Mouse (Mus musculus): ENCODE results near the gene Fyn.

DNA sequence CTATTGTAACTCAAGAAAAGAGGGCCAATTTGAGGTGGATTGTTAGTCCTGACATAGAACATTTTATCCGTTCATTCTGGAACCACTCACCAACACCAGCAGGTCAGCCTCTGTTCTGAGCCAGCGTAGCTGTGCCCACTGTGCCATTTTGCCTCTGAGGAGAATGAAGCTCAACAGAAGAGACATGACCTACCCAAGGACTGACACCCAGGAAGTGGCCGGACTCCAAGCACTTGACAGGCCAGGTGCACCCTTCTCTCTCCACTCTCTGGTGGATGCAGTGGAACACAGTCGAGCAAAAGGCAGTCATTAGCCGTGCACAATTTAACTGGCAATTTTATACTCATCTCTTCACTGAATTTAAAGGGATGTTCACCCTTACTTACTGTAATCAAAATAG lies 31.5 kb downstream of the Fyn start:
- no peak for TF ChIP-seq POLR2A (IDR thresholded peaks at IDR 0.05; ENCODE audit: borderline replicate concordance, extremely low read depth, insufficient read depth, insufficient read length, poor library complexity, severe bottlenecking)
- no peak for TF ChIP-seq CTCF (IDR thresholded peaks at IDR 0.05; ENCODE audit: borderline replicate concordance, extremely low read depth, insufficient read depth, insufficient read length)

Data from brain, embryonic 14.5 days (tissue).